Mouse (Mus musculus) forebrain, embryonic 11.5 days (tissue): ENCODE results near the gene Slc7a11. TPM values are rescaled to one million over a fixed set of nuclear protein-coding genes. Genes with fewer than 3 reads are reported as not detected.

Experiments
- ATAC-seq: fragments of 200-750 bp; cut with Nextera tagmentation; replicated peaks from 2 replicates; pipeline ENCODE4 v1.8.0; 2017; ENCODE audit warnings: moderate TSS enrichment; ENCODE audit not compliant: low FRiP score
- DNase-seq: peaks from one replicate; pipeline ENCODE4 v3.0.0-alpha.2; 2017; ENCODE audit warnings: low spot score
- H3K27ac ChIP-seq: fragments of 300-500 bp; sonication (generic); 2 replicates; pipeline ENCODE4 v1.5.1; 2014; ENCODE audit warnings: low read depth, low read length
- H3K27me3 ChIP-seq: fragments of 300-500 bp; sonication (generic); 2 replicates; pipeline ENCODE4 v1.6.1; 2014; ENCODE audit warnings: mild to moderate bottlenecking, low read length, mixed read lengths; ENCODE audit not compliant: control insufficient read depth, insufficient read depth
- H3K36me3 ChIP-seq: fragments of 300-500 bp; sonication (generic); 2 replicates; pipeline ENCODE4 v1.6.1; 2014; ENCODE audit warnings: mild to moderate bottlenecking, low read length, moderate library complexity, mixed read lengths; ENCODE audit not compliant: control insufficient read depth, insufficient read depth
- H3K4me1 ChIP-seq: fragments of 300-500 bp; sonication (generic); replicated peaks from 2 replicates; pipeline ENCODE4 v1.6.1; 2014; ENCODE audit warnings: low read length, mixed read lengths; ENCODE audit not compliant: control insufficient read depth, insufficient read depth
- H3K4me2 ChIP-seq: fragments of 300-500 bp; sonication (generic); 2 replicates; pipeline ENCODE4 v1.6.1; 2014; ENCODE audit warnings: low read depth, mild to moderate bottlenecking, low read length, moderate library complexity, mixed read lengths; ENCODE audit not compliant: severe bottlenecking
- H3K4me3 ChIP-seq: fragments of 300-500 bp; sonication (generic); 2 replicates; pipeline ENCODE4 v1.5.1; 2014; ENCODE audit warnings: low read depth, low read length
- H3K9ac ChIP-seq: fragments of 300-500 bp; sonication (generic); 2 replicates; pipeline ENCODE4 v1.6.1; 2014; ENCODE audit warnings: low read length
- H3K9me3 ChIP-seq: fragments of 300-500 bp; sonication (generic); 2 replicates; pipeline ENCODE4 v1.6.1; 2016; ENCODE audit warnings: low read length, mixed read lengths; ENCODE audit not compliant: control insufficient read depth
- WGBS: fragments of 180-500 bp; shearing (Covaris S2); extraction: QIAGEN DNeasy Blood & Tissue Kit; methylation state at CpG from one replicate; pipeline ENCODE4 v1.1.7; 2014; 5-methylcytosine and 5-hydroxymethylcytosine counted together
- polyA plus RNA-seq: library from polyadenylated mRNA; unstranded; fragments of >200 nt; fragmentation: Nextera tagmentation; extraction: Ambion mirVana; gene quantifications from 2 replicates; pipeline ENCODE4 v1.2.1, GENCODE M21; 2014

Slc7a11 gene
- polyA plus RNA-seq, 1 experiment from 2014 or later = 1.5 TPM

GRCm38 (mm10) chr3:50386561-50387221, 56.7 kb downstream of the Slc7a11 start:
- Histone ChIP-seq H3K9me3 (peaks cover 3% of the 10 kb centered on the region; the same call in 1 of the 2 replicates), H3K27ac (peak overlapping the region; percentile 4; the same call in 1 of the 2 replicates), H3K4me2 (no peak overlapping the region), H3K36me3 (no peaks in the 10 kb centered on the region), H3K4me1 (0 out of 2 replicates have a peak, but pooled peaks cover 1% of the 10 kb centered on the region), H3K9ac (no peak overlapping the region), H3K27me3 (no peaks in the 10 kb centered on the region), H3K4me3 (no peak overlapping the region)
- WGBS = 53% methylated on average over 5 of the region's 5 CpGs
- peak; percentile 45 for ATAC-seq
- no peak for DNase-seq

- DNase-seq (no peak), ATAC-seq (0 out of 2 replicates have a peak, but pooled peaks have one; percentile 29)
- H3K27ac ChIP-seq = no peak overlapping the region
- H3K27me3 ChIP-seq = no peaks in the 10 kb centered on the region
- H3K9me3 ChIP-seq = peaks cover 3% of the 10 kb centered on the region; the same call in 1 of the 2 replicates
- H3K4me2 ChIP-seq = no peak overlapping the region
- no peak overlapping the region for H3K9ac ChIP-seq
- H3K36me3 ChIP-seq = no peaks in the 10 kb centered on the region
- 0 out of 2 replicates have a peak, but pooled peaks cover 1% of the 10 kb centered on the region for H3K4me1 ChIP-seq
- 31% methylated on average over 6 of the region's 6 CpGs for WGBS
- H3K4me3 ChIP-seq = no peak overlapping the region
These were observed 57.3 kb downstream of the Slc7a11 start for GRCm38 (mm10) chr3:50386066-50386465.

GRCm38 (mm10) chr3:50382729-50383128, 60.7 kb downstream of the Slc7a11 start:
- H3K9me3 ChIP-seq = no peaks in the 10 kb centered on the region
- peak; percentile 67 for ATAC-seq
- H3K4me3 ChIP-seq = no peak overlapping the region
- DNase-seq = peak; percentile 55
- H3K27ac ChIP-seq = no peak overlapping the region
- 0 out of 2 replicates have a peak, but pooled peaks cover 1% of the 10 kb centered on the region for H3K4me1 ChIP-seq
- no peaks in the 10 kb centered on the region for H3K36me3 ChIP-seq
- no peaks in the 10 kb centered on the region for H3K27me3 ChIP-seq
- WGBS = 22% methylated on average over 5 of the region's 5 CpGs
- no peak overlapping the region; the same call in 1 of the 2 replicates for H3K4me2 ChIP-seq
- H3K9ac ChIP-seq = no peak overlapping the region

- no peaks in the 10 kb centered on the region for H3K9me3 ChIP-seq
- H3K27ac ChIP-seq = no peak overlapping the region
- 29% methylated on average over 22 of the region's 22 CpGs for WGBS
- ATAC-seq = peak; percentile 43; the same call in 1 of the 2 replicates
- peak overlapping the region; percentile 33; the same call in 1 of the 2 replicates for H3K9ac ChIP-seq
- peak overlapping the region; percentile 45 for H3K4me2 ChIP-seq
- no peaks in the 10 kb centered on the region for H3K36me3 ChIP-seq
- 0 out of 2 replicates have a peak, but pooled peaks cover 1% of the 10 kb centered on the region for H3K4me1 ChIP-seq
- peak overlapping the region; percentile 20 for H3K4me3 ChIP-seq
- DNase-seq = no peak
- H3K27me3 ChIP-seq = no peaks in the 10 kb centered on the region
These were observed 61.3 kb downstream of the Slc7a11 start for GRCm38 (mm10) chr3:50381861-50382693.

- ATAC-seq = peak; percentile 77
- no peaks in the 10 kb centered on the region for H3K36me3 ChIP-seq
- 0 out of 2 replicates have a peak, but pooled peaks cover 1% of the 10 kb centered on the region for H3K4me1 ChIP-seq
- peak; percentile 91 for DNase-seq
- no peak overlapping the region for H3K27ac ChIP-seq
- H3K9me3 ChIP-seq = no peaks in the 10 kb centered on the region
- H3K4me2 ChIP-seq = peak overlapping the region; percentile 45
- 20% methylated on average over 10 of the region's 10 CpGs for WGBS
- peak overlapping the region; percentile 33; the same call in 1 of the 2 replicates for H3K9ac ChIP-seq
- H3K4me3 ChIP-seq = peak overlapping the region; percentile 20
- no peaks in the 10 kb centered on the region for H3K27me3 ChIP-seq
These were observed 62.1 kb downstream of the Slc7a11 start for GRCm38 (mm10) chr3:50381160-50381860.

- DNase-seq = no peak
- no peaks in the 10 kb centered on the region for H3K27me3 ChIP-seq
- H3K27ac ChIP-seq = no peak overlapping the region
- no peaks in the 10 kb centered on the region for H3K36me3 ChIP-seq
- no peak overlapping the region for H3K4me2 ChIP-seq
- H3K9me3 ChIP-seq = no peaks in the 10 kb centered on the region
- 88% methylated on average over 8 of the region's 8 CpGs for WGBS
- H3K4me3 ChIP-seq = no peak overlapping the region
- no peak for ATAC-seq
- H3K4me1 ChIP-seq = 0 out of 2 replicates have a peak, but pooled peaks cover 1% of the 10 kb centered on the region
- no peak overlapping the region for H3K9ac ChIP-seq
These were observed 63.5 kb downstream of the Slc7a11 start for GRCm38 (mm10) chr3:50379942-50380341.

- Histone ChIP-seq H3K4me1 (no peaks in the 10 kb centered on the region), H3K9me3 (no peaks in the 10 kb centered on the region), H3K4me3 (no peak overlapping the region), H3K27ac (no peak overlapping the region), H3K9ac (no peak overlapping the region), H3K4me2 (no peak overlapping the region), H3K27me3 (no peaks in the 10 kb centered on the region), H3K36me3 (no peaks in the 10 kb centered on the region)
- DNase-seq (no peak), ATAC-seq (no peak)
These were observed 67.9 kb downstream of the Slc7a11 start for GRCm38 (mm10) chr3:50375477-50375876.

- Histone ChIP-seq H3K36me3 (no peaks in the 10 kb centered on the region), H3K9ac (no peak overlapping the region), H3K27me3 (no peaks in the 10 kb centered on the region), H3K4me2 (no peak overlapping the region), H3K4me1 (0 out of 2 replicates have a peak, but pooled peaks cover 4% of the 10 kb centered on the region), H3K9me3 (no peaks in the 10 kb centered on the region), H3K27ac (no peak overlapping the region), H3K4me3 (no peak overlapping the region)
- DNase-seq = no peak
- no peak for ATAC-seq
- 92% methylated on average over 6 of the region's 6 CpGs for WGBS
These were observed 73.6 kb downstream of the Slc7a11 start for GRCm38 (mm10) chr3:50369791-50370190.
